Mouse (Mus musculus) lung, embryonic 15.5 days (tissue): Measurements from ENCODE around the gene Atxn7l3. TPM values are rescaled to one million over a fixed set of nuclear protein-coding genes. Genes with fewer than 3 reads are reported as not detected.

Source experiments
- ATAC-seq: fragments of 200-750 bp; cut with Nextera tagmentation; 2 replicates; pipeline ENCODE4 v1.8.0; 2017; ENCODE audit warnings: moderate number of reproducible peaks, borderline replicate concordance; ENCODE audit not compliant: low FRiP score, low TSS enrichment; ENCODE audit errors: extremely low read depth
- H3K27ac ChIP-seq: fragments of 300-500 bp; sonication (generic); 2 replicates; pipeline ENCODE4 v1.5.1; 2015; ENCODE audit warnings: moderate library complexity, mild to moderate bottlenecking, inconsistent platforms
- H3K27me3 ChIP-seq: fragments of 300-500 bp; sonication (generic); 2 replicates; pipeline ENCODE4 v1.6.1; 2015; ENCODE audit warnings: inconsistent platforms
- H3K36me3 ChIP-seq: fragments of 300-500 bp; sonication (generic); 2 replicates; pipeline ENCODE4 v1.6.1; 2015; ENCODE audit warnings: inconsistent platforms
- H3K4me1 ChIP-seq: fragments of 300-500 bp; sonication (generic); 2 replicates; pipeline ENCODE4 v1.6.1; 2015; ENCODE audit warnings: inconsistent platforms
- H3K4me2 ChIP-seq: fragments of 300-500 bp; sonication (generic); 2 replicates; pipeline ENCODE4 v1.6.1; 2015; ENCODE audit warnings: inconsistent platforms, mild to moderate bottlenecking, moderate library complexity
- H3K4me3 ChIP-seq: fragments of 300-500 bp; sonication (generic); 2 replicates; pipeline ENCODE4 v1.5.1; 2015; ENCODE audit warnings: mild to moderate bottlenecking, inconsistent platforms
- H3K9ac ChIP-seq: fragments of 300-500 bp; sonication (generic); 2 replicates; pipeline ENCODE4 v1.6.1; 2015; ENCODE audit warnings: inconsistent platforms
- H3K9me3 ChIP-seq: fragments of 300-500 bp; sonication (generic); 2 replicates; pipeline ENCODE4 v1.6.1; 2016; ENCODE audit warnings: inconsistent platforms
- WGBS: fragments of 180-500 bp; shearing (Covaris S2); methylation state at CpG from one replicate; pipeline ENCODE4 v1.1.7; 2015; 5-methylcytosine and 5-hydroxymethylcytosine counted together
- polyA plus RNA-seq: library from polyadenylated mRNA; unstranded; fragments of >200 nt; fragmentation: Nextera tagmentation; extraction: Ambion mirVana; gene quantifications from 2 replicates; pipeline ENCODE4 v1.2.1, GENCODE M21; 2015

Gene Atxn7l3
- polyA plus RNA-seq, 1 experiment from 2014 or later, result 13.6 TPM

DNA sequence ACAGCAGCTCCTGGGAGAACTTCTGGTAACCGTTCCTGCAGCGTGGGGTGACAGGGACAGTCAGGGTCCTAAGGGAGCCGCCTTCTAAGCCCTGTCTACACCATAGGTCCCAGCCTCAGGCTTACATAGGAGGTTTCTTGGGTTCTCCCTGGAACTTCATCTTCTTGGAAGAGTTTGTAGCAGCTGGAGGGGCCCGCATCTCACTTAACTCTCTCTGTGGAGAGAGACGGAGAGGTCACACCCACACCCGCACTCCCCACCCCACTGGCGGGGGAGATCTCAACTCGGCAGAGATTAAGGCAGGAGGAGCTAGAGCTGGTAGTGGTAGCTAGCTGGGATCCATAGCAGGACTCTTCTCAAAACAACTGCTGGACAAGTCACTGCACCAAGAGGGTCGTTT lies 11.7 kb upstream of the Atxn7l3 start:
- Histone ChIP-seq H3K27me3 (no peaks in the 10 kb centered on the region), H3K9ac (no peak overlapping the region), H3K36me3 (peaks cover 47% of the 10 kb centered on the region), H3K4me2 (no peak overlapping the region), H3K27ac (no peak overlapping the region), H3K9me3 (no peaks in the 10 kb centered on the region), H3K4me1 (peaks cover 25% of the 10 kb centered on the region), H3K4me3 (no peak overlapping the region)
- no peak for ATAC-seq
- 82% methylated on average over 9 of the region's 9 CpGs for WGBS

DNA sequence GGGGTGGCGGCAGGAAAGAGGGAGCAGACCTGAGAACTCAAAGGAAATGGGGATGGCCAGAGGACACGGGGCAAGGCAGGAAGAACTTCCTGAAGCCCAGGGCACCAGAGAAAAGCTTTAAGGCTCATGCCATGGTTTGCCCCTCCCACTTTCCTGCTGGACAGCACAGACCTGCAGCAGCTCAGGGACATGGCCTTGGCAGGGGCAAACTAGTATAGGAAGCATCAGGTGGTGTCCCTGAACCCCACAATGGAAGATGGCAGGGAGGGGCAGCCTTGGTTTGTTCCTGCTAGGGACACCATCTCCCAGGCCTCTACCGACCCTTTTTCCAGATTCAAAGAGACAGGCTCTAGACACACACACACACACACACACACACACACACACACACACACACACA lies 8.9 kb upstream of the Atxn7l3 start:
- 38% methylated on average over 3 of the region's 3 CpGs for WGBS
- H3K27ac ChIP-seq, result no peak overlapping the region
- peaks cover 17% of the 10 kb centered on the region for H3K4me1 ChIP-seq
- H3K4me3 ChIP-seq, result no peak overlapping the region
- H3K27me3 ChIP-seq, result no peaks in the 10 kb centered on the region
- peaks cover 35% of the 10 kb centered on the region for H3K36me3 ChIP-seq
- H3K9ac ChIP-seq, result no peak overlapping the region
- no peak for ATAC-seq
- no peaks in the 10 kb centered on the region for H3K9me3 ChIP-seq
- no peak overlapping the region for H3K4me2 ChIP-seq

DNA sequence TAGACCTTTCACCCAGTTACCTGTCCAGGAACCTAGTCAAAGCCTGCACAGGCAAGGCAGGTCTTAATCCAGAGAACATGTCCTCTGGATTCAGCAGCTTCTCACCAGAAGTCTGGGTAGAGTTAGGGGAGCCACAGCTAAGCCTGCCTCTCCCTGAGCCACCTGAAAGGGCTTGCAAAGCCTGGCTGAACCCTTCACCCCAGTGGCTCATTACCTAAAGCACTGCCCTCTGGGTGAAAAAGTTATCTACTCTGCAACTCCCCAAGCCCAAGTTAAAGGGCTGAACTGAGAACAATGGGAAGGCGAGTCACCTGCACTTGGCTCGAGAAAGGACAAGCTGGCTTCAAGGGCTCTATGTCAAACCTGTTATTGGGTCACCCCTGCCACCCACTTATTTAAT lies 7.7 kb upstream of the Atxn7l3 start:
- no peak overlapping the region for H3K27ac ChIP-seq
- peaks cover 24% of the 10 kb centered on the region for H3K36me3 ChIP-seq
- WGBS, result 43% methylated on average over 2 of the region's 2 CpGs
- H3K9ac ChIP-seq, result no peak overlapping the region
- peaks cover 5% of the 10 kb centered on the region for H3K4me1 ChIP-seq
- ATAC-seq, result no peak
- no peak overlapping the region for H3K4me2 ChIP-seq
- no peak overlapping the region for H3K4me3 ChIP-seq
- H3K9me3 ChIP-seq, result no peaks in the 10 kb centered on the region
- no peaks in the 10 kb centered on the region for H3K27me3 ChIP-seq

GRCm38 (mm10) chr11:102299839-102300238 lies 3.4 kb upstream of the Atxn7l3 start:
- peaks cover 13% of the 10 kb centered on the region for H3K4me1 ChIP-seq
- no peaks in the 10 kb centered on the region for H3K27me3 ChIP-seq
- no peak for ATAC-seq
- H3K4me2 ChIP-seq, result no peak overlapping the region
- no peak overlapping the region for H3K4me3 ChIP-seq
- no peaks in the 10 kb centered on the region for H3K9me3 ChIP-seq
- no peak overlapping the region for H3K27ac ChIP-seq
- H3K36me3 ChIP-seq, result no peaks in the 10 kb centered on the region
- no peak overlapping the region for H3K9ac ChIP-seq
- WGBS, result 13% methylated on average over 1 of the region's 1 CpGs

DNA sequence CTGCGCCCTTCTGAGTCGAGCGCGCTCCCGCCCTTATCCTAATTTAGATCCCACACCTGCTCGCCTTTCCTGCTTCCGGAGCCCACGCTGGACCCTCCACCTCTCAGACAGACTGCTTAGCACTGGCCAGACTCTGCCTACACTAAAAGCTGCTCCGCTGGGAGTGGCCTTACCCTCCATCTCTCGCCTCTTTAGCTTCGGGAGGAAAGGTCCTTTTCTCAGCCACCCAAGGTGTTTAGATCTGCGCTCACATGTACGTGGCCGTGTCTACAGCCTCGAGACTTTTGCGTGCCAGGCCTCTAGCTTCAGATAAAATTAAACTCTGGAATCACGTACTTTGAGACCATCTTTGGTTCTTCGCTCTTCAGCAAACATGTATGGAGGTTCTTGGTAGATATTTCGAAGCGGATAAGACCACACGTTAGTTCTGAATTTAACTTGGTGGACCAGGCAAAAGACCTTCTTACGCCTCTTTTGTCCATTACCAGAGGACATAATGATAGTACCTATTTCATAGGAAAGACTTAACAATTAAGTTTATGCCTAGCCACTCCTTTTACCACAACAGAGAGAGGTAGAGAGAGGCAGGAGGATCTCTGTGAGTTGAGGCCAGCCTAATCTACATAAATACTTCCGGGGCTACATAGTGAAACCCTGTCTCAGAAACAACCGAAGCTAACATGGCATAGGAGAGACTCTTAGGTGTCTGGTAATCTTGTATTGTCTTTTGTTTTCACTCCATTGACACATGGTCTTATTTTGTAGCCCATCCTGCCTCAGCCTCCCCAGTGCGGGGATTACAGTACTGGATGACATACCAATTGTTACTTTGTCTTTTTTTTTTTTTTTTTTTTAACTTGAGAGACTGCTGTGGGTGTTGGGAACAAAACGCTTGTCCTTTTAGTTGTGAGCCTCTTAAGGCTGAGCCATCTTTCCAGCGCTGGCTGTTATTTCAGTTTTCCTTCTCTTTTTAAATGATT lies 1.4 kb upstream of the Atxn7l3 start:
- 23% methylated on average over 27 of the region's 27 CpGs for WGBS
- H3K4me1 ChIP-seq, result peaks cover 23% of the 10 kb centered on the region
- H3K9me3 ChIP-seq, result no peaks in the 10 kb centered on the region
- peak overlapping the region; percentile 86 for H3K4me2 ChIP-seq
- no peaks in the 10 kb centered on the region for H3K27me3 ChIP-seq
- ATAC-seq, result peak; percentile 19; the same call in 1 of the 2 replicates
- H3K36me3 ChIP-seq, result peaks cover 13% of the 10 kb centered on the region; the same call in 1 of the 2 replicates
- peak overlapping the region; percentile 93 for H3K4me3 ChIP-seq
- peak overlapping the region; percentile 100 for H3K27ac ChIP-seq
- peak overlapping the region; percentile 67 for H3K9ac ChIP-seq

DNA sequence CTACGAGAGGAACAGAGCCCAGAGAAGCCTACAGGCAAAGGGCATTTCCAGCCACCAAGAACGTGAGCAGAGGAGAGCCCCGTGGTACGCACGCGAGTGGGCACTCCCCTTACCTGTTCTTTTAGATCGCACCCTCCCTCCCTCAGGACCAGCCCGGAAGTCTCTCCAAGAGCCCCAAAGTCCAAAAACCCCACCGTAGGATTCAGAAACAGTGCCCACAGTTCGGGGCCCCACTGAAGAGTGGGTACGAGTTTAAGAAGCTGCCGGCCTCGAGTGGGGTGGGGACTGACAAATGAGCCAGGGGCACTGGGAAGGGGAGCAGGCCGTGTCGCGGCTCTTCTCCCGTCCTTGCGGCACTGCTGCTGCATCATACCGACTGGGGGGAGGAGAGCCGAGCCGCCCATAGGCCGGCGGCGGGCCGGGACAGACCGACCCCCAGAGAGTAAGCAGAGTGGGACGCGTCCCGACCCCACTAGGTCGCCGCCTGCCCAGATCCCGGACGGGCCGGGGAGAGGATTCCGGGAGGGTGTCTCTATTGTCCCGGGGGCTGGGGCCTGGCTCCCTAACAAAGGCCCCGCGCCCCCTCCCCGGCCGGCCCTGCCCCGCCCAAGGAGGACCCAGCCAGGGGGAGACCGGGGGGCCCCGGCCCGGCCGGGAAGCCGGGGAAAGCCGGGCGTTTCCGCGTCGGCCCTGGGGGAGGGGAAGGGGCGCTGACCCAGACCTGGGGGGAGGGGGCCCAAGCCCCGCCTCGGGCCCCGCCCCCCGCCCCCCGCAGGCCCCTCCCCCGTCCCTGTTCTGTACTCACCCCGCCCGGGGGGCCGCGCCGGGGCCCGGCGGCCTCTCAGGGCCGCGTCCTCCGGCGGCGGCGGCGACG lies 596 bp downstream of the Atxn7l3 start:
- H3K27ac ChIP-seq, result peak overlapping the region; percentile 100
- peak; percentile 19 for ATAC-seq
- H3K27me3 ChIP-seq, result no peaks in the 10 kb centered on the region

DNA sequence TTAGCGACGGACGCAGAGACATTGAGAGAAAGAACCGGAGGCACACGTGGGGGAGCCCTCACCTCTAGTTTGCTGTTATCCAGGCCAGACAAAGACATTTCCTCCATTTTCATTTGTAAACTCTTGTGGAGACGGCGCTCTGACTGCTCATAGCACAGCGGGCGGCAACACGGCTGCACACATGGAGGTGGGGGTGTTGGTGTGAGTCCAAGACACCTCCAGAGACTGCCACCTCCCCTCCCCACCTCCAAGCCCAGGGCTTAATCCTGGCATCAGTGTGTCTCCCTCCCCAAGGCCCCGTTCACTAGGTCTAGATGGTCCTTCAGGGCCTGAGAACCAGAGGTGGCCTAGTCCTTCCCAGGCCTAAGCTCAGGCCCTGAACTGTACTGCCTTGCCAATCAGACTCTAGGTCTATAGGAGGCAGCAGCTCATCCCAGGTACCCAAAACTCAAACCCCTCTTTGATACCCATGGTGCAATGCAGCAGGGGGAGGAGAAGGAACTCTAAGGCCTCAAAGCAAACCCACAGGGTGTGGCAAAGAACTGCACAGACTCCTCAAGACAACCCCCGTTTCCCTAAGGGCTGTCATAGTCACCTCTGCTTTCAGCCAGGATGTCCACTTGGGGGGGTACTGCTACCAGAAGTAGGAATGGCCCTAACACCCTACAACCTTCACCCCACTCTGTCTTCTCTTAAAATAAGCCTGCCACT lies 1.4 kb downstream of the Atxn7l3 start:
- peak overlapping the region; percentile 97 for H3K9ac ChIP-seq
- WGBS, result 53% methylated on average over 12 of the region's 12 CpGs
- no peak for ATAC-seq

More for the DNA sequence above, 596 bp downstream of the Atxn7l3 start:
- Histone ChIP-seq H3K4me3 (peak overlapping the region; percentile 93), H3K9ac (peak overlapping the region; percentile 97), H3K36me3 (peaks cover 33% of the 10 kb centered on the region), H3K4me1 (peaks cover 23% of the 10 kb centered on the region), H3K9me3 (no peaks in the 10 kb centered on the region), H3K4me2 (peak overlapping the region; percentile 86)
- under 1% methylated on average over 60 of the region's 73 CpGs for WGBS

DNA sequence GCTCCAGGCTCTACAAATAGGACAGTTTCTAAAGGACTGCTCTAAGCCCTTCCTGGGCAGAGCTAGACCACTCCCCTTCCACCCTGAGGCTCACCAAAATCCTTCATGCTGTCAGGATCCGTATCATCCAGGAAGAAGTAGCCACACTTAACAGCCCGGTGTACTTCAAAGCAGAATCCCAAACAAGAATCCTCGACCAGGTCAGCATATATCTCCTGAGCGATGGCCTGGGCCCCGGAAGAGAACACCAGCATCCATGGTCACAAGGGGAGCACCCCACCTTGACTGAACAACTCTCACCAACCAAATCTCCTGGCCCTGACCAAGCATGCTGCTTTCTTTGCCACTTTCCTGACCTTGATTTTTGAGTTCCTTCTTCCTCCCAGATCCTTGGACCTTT lies 2.0 kb downstream of the Atxn7l3 start:
- H3K9ac ChIP-seq, result peak overlapping the region; percentile 97; the same call in 1 of the 2 replicates
- ATAC-seq, result no peak
- peaks cover 39% of the 10 kb centered on the region for H3K36me3 ChIP-seq
- H3K27me3 ChIP-seq, result no peaks in the 10 kb centered on the region
- H3K9me3 ChIP-seq, result no peaks in the 10 kb centered on the region
- H3K4me3 ChIP-seq, result no peak overlapping the region
- peak overlapping the region; percentile 86; the same call in 1 of the 2 replicates for H3K4me2 ChIP-seq
- 68% methylated on average over 5 of the region's 5 CpGs for WGBS
- no peak overlapping the region for H3K27ac ChIP-seq
- peaks cover 23% of the 10 kb centered on the region for H3K4me1 ChIP-seq

More for the DNA sequence above, 1.4 kb downstream of the Atxn7l3 start:
- peak overlapping the region; percentile 86 for H3K4me2 ChIP-seq
- peak overlapping the region; percentile 100 for H3K27ac ChIP-seq
- H3K4me3 ChIP-seq, result peak overlapping the region; percentile 93
- peaks cover 39% of the 10 kb centered on the region for H3K36me3 ChIP-seq
- no peaks in the 10 kb centered on the region for H3K27me3 ChIP-seq
- H3K4me1 ChIP-seq, result peaks cover 23% of the 10 kb centered on the region
- H3K9me3 ChIP-seq, result no peaks in the 10 kb centered on the region

DNA sequence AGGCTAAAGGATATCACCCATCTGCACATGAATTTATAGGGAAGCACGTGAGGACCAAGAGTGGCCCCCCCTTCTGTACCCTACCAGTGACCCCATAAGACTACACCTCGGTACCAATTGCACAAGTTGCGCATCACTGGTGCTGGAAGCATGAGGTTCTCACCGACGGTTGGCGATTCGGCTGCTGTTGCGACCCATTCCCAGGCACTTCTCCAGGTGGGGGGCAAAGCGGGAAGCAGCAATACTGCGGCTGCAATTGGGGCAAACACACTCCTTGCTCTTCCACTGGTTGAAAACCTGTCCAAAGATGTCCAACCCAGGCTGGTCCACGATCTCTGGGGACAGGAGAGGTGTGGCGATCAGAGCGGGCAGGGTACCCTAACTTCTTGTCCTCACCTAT lies 2.5 kb downstream of the Atxn7l3 start:
- Histone ChIP-seq H3K4me1 (peaks cover 23% of the 10 kb centered on the region), H3K9me3 (no peaks in the 10 kb centered on the region), H3K36me3 (peaks cover 41% of the 10 kb centered on the region), H3K9ac (no peak overlapping the region), H3K4me2 (no peak overlapping the region), H3K27ac (no peak overlapping the region), H3K27me3 (no peaks in the 10 kb centered on the region), H3K4me3 (no peak overlapping the region)
- ATAC-seq, result no peak
- 92% methylated on average over 13 of the region's 13 CpGs for WGBS

DNA sequence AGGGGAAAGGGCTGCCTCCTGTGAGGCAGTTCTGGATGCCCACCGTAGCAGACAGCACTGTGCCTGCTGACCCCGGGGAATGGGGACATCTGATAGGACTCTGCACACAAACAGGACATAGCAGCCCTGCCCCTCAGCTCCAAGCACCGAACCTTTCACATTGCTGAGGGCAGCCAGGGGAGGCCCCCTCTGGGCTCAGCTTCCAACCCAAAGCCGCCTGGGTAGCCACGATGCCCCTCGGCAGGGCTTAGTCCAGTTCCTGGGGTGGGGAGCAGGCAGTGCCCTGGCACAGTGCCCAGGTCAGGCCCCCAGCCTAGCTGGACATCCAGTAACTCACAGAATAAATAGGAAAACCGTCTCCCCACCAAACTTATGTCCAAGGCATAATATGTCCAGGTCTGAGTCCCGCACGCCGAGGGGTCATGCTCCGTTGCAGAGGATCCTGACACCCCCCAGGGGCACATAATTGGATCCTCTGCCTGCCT lies 5.3 kb downstream of the Atxn7l3 start:
- peaks cover 24% of the 10 kb centered on the region for H3K4me1 ChIP-seq
- no peak overlapping the region for H3K4me3 ChIP-seq
- 85% methylated on average over 11 of the region's 11 CpGs for WGBS
- H3K36me3 ChIP-seq, result peaks cover 57% of the 10 kb centered on the region
- ATAC-seq, result no peak
- no peak overlapping the region for H3K9ac ChIP-seq
- no peak overlapping the region for H3K4me2 ChIP-seq
- no peaks in the 10 kb centered on the region for H3K27me3 ChIP-seq
- no peak overlapping the region for H3K27ac ChIP-seq
- no peaks in the 10 kb centered on the region for H3K9me3 ChIP-seq

GRCm38 (mm10) chr11:102290141-102290540 lies 6.3 kb downstream of the Atxn7l3 start:
- Histone ChIP-seq H3K4me1 (peaks cover 27% of the 10 kb centered on the region), H3K36me3 (peaks cover 57% of the 10 kb centered on the region), H3K27ac (no peak overlapping the region), H3K9me3 (no peaks in the 10 kb centered on the region), H3K27me3 (no peaks in the 10 kb centered on the region), H3K4me2 (no peak overlapping the region), H3K9ac (no peak overlapping the region), H3K4me3 (no peak overlapping the region)
- WGBS, result 87% methylated on average over 4 of the region's 4 CpGs
- no peak for ATAC-seq
